Mouse (Mus musculus): ENCODE measurements around the gene Xntrpc.

DNA sequence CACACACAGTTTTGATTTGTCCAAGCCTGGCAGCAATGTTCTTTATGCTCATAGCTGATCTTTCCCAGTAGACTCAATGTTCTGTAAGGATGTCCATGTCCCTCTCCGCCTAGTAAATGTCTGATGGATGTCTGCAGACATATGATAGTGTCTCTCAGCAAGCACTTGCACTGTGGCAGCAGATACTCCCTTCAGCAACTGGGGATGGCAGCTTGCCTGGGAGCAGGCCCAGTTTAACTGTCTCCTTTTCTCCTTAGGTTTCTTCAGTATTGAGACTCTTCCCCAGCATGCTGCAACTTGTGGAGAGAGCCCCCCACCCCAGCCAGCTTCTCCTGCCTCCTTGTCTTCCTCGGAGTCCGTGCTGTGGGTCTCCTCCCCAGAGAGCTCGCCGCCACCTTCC is 16.3 kb downstream of the Xntrpc start:
- no peak for TF ChIP-seq CTCF (IDR thresholded peaks at IDR 0.05; ENCODE audit: low read depth)
- TF ChIP-seq EP300 (optimal IDR thresholded peaks at IDR 0.05) = no peak
